Mouse (Mus musculus) olfactory bulb, adult 2 months (tissue): ENCODE measurements around the gene Gm17409.

Source experiments
- CTCF ChIP-seq: fragments of 200-500 bp; IDR thresholded peaks from 2 replicates; pipeline ENCODE4 v1.5.1; 2012; ENCODE audit warnings: low read depth, mild to moderate bottlenecking, low read length, moderate library complexity; ENCODE audit not compliant: insufficient read depth
- POLR2A ChIP-seq: fragments of 200-500 bp; IDR thresholded peaks from 2 replicates; pipeline ENCODE4 v1.6.1; 2012; ENCODE audit warnings: mild to moderate bottlenecking, low read depth, low read length, moderate library complexity; ENCODE audit not compliant: insufficient read depth

DNA sequence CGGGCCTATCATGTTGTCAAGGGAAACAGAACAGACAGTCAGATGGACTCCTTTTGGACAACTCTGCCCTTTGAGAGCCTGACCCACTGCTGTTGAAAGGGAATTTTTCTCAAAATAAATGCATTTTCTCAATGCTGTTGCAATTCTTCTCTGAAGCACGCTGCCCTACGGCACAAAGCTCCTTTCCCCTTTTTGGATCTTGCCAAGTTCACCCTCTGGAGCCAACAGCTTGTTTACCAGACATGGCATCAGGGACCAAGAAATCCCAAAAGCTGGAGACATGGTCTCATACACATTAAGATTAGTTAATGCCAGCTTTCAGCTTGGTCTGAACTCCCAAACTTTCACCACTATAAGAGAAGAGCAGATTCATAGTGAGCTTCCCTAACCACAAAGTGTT lies 33.0 kb upstream of the Gm17409 start:
- TF ChIP-seq CTCF = no peak
- TF ChIP-seq POLR2A = no peak
